ENCODE assay signal across 25 mouse cellular contexts in the genomic region with DNA sequence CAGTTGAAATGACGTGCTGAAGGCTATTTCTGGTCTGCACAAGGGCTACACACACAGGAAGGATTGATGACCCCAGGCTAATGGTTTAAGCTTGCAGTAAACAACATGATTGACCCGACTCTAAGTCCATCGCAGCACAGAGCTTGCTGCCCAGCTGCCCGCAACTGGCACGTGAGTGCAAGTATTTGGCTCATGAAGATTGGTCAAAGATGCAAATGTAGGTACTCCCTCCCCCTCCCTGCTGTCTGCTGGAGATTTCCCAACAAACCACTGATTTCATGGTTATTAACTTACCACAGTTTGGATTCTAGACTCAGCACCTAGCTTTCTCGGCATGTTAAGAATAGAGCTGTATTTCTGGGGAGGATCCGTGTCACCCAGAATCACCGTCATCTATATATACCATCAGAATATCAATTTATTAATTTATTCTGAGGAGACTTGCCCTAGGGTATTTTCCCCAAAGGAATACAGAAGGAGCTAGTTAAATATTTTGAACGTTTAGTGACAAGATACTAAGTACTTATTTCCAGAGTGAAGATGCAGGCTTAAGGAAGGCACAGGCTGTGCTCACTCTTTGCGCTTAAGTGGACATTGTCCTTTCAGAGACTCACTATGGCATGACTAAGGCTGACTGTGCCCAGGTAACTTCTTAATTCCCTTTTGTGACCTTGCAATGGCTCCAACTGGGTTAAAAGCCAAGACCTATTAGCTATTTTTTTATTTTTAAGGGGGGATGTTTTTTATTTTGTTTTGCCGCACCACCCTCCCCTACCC. TPM values are rescaled to one million over a fixed set of nuclear protein-coding genes. Genes with fewer than 3 reads are reported as not detected.
DNase-seq lines count a peak whose midpoint lies in the region; ATAC-seq and TF ChIP-seq lines count a peak whose summit lies in the region.
"Had no signal": no experiment of that assay in that cellular context is flagged by ENCODE, and none has a peak within 500 bp of the region (broad histone marks: within the 10 kb centered on the region; RNA-seq: fewer than 3 reads in every experiment).

No protein-coding gene starts in this region.

- H3K27me3 ChIP-seq in liver, adult 2 months (ENCODE audit: control insufficient read depth, insufficient read depth, low read length): no peaks in the 10 kb centered on the region
- H3K27me3 ChIP-seq: heart, embryonic 13.5 days; hindbrain, embryonic 15.5 days; limb, embryonic 12.5 days; liver, embryonic 13.5 days had no signal

- no peaks in the 10 kb centered on the region for H3K4me1 ChIP-seq in liver, adult 2 months (ENCODE audit: control insufficient read depth, insufficient read depth, low read length)
- H3K4me1 ChIP-seq: liver, embryonic 13.5 days had no signal

- no peaks in the 10 kb centered on the region for H3K79me2 ChIP-seq in liver, adult 2 months (ENCODE audit: control insufficient read depth, insufficient read depth, low read length)

- no peak for TF ChIP-seq POLR2A in liver, adult 2 months (IDR thresholded peaks at IDR 0.05; ENCODE audit: extremely low read depth, insufficient read depth, low read length)

- H3K36me3 ChIP-seq in liver, adult 2 months (ENCODE audit: control insufficient read depth, insufficient read depth, low read length): no peaks in the 10 kb centered on the region
- H3K36me3 ChIP-seq: heart, embryonic 13.5 days; hindbrain, embryonic 10.5 days; hindbrain, embryonic 15.5 days; limb, embryonic 12.5 days; liver, embryonic 13.5 days had no signal

- ATAC-seq in erythroblast, adult 5-6 weeks (replicated peaks; ENCODE audit: low FRiP score, poor library complexity, severe bottlenecking): no peak
- ATAC-seq: activated CD4-positive, CD25-positive, alpha-beta regulatory T cell, adult 4 months; forebrain, embryonic 14.5 days; inflammation-experienced regulatory T-cells, adult 6 months had no signal

- no peak overlapping the region for H3K4me3 ChIP-seq in liver, adult 2 months (ENCODE audit: insufficient read depth, low read depth, low read length)
- H3K4me3 ChIP-seq: heart, embryonic 13.5 days; hindbrain, embryonic 10.5 days; hindbrain, embryonic 15.5 days; limb, embryonic 12.5 days; liver, embryonic 13.5 days had no signal

- H3K9ac ChIP-seq in liver, adult 2 months (ENCODE audit: low read depth, low read length): no peak overlapping the region
- H3K9ac ChIP-seq: heart, embryonic 13.5 days; hindbrain, embryonic 15.5 days; limb, embryonic 12.5 days; liver, embryonic 13.5 days had no signal

- TF ChIP-seq CTCF in liver, adult 2 months (IDR thresholded peaks at IDR 0.05; ENCODE audit: low read depth, low read length): no peak

- WGBS in liver, adult 2 months: 50% methylated on average over 11 of the region's 11 CpGs

- peak; percentile 86 for DNase-seq in liver, adult 2 months (ENCODE audit: extremely low read depth, low read depth, low spot score)
- no peak for DNase-seq in liver
- peak; percentile 76 to 81 for DNase-seq in kidney, adult 8-10 months
- peak; percentile 43 for DNase-seq in kidney, postnatal 10 days
- DNase-seq in yolk sac, embryonic 10.5 days (ENCODE audit: low spot score): no peak
- DNase-seq: adrenal gland, adult 2 months; adrenal gland, postnatal 36 days; B cell, adult 2 months; cerebellum, adult 2 months; cerebellum, postnatal 25 days; heart, postnatal 14 days; liver, embryonic 13.5 days; lung, adult 2 months; lung, postnatal 10 days; midbrain, embryonic 14.5 days; thymus, postnatal 4 days had no signal

- no peak overlapping the region for H3K27ac ChIP-seq in liver, adult 2 months (replicated peaks; ENCODE audit: insufficient read depth, low read depth, low read length)
- H3K27ac ChIP-seq: heart, embryonic 13.5 days; hindbrain, embryonic 10.5 days; hindbrain, embryonic 15.5 days; limb, embryonic 12.5 days; liver, embryonic 13.5 days; macrophage had no signal

RNA-seq across cellular contexts. Expression of a gene that starts 57.7 kb away (rescaled TPM):
- 25.4 TPM in 2 replicates for total RNA-seq in liver, adult 2 months (2014; rRNA removed)
- 4.8 and 5.2 TPM in 2 replicates for polyA plus RNA-seq in liver, adult 2 months (2012; rRNA removed)
- total RNA-seq in erythroblast, adult 5-6 weeks (2015; ENCODE audit: low replicate concordance): 2.9 and 3.5 TPM in 2 replicates
- 3.1 and 4.2 TPM in 2 replicates for total RNA-seq in erythroblast, adult 5-6 weeks (2017; ENCODE audit: low replicate concordance)

Comparison
In these comparisons a context has a peak if more than half of its experiments do, and no peak if none do; other contexts are left out.
1. DNase-seq: peak in liver, adult 2 months (single experiment), kidney, adult 8-10 months (2 of 2) and kidney, postnatal 10 days (single experiment); none in liver (single experiment) and yolk sac, embryonic 10.5 days (single experiment).